Mouse (Mus musculus) forebrain, postnatal 0 days (tissue): ENCODE results near the gene Cacna1h. TPM values are rescaled to one million over a fixed set of nuclear protein-coding genes. Genes with fewer than 3 reads are reported as not detected.

Experiments
- ATAC-seq: fragments of 200-750 bp; cut with Nextera tagmentation; 2 replicates; pipeline ENCODE4 v1.8.0; 2017; ENCODE audit warnings: mild to moderate bottlenecking, moderate library complexity
- DNase-seq: peaks from one replicate; pipeline ENCODE4 v3.0.0-alpha.2; 2015
- H3K27ac ChIP-seq: fragments of 300-500 bp; sonication (generic); 2 replicates; pipeline ENCODE4 v1.5.1; 2014; ENCODE audit warnings: low read depth, mild to moderate bottlenecking, antibody characterized with exemption, low read length, moderate library complexity, mixed read lengths
- H3K27me3 ChIP-seq: fragments of 300-500 bp; sonication (generic); 2 replicates; pipeline ENCODE4 v1.6.1; 2014; ENCODE audit warnings: mild to moderate bottlenecking, low read length, mixed read lengths; ENCODE audit not compliant: insufficient read depth
- H3K36me3 ChIP-seq: fragments of 300-500 bp; sonication (generic); 2 replicates; pipeline ENCODE4 v1.6.1; 2014; ENCODE audit warnings: mild to moderate bottlenecking, moderate library complexity; ENCODE audit not compliant: insufficient read depth
- H3K4me1 ChIP-seq: fragments of 300-500 bp; sonication (generic); 2 replicates; pipeline ENCODE4 v1.6.1; 2014; ENCODE audit warnings: antibody characterized with exemption; ENCODE audit not compliant: insufficient read depth
- H3K4me2 ChIP-seq: fragments of 300-500 bp; sonication (generic); 2 replicates; pipeline ENCODE4 v1.6.1; 2014; ENCODE audit warnings: low read depth, mild to moderate bottlenecking, moderate library complexity
- H3K4me3 ChIP-seq: fragments of 300-500 bp; sonication (generic); 2 replicates; pipeline ENCODE4 v1.5.1; 2014; ENCODE audit warnings: low read depth, low read length, mixed read lengths
- H3K9ac ChIP-seq: fragments of 300-500 bp; sonication (generic); 2 replicates; pipeline ENCODE4 v1.6.1; 2014; ENCODE audit warnings: mild to moderate bottlenecking
- H3K9me3 ChIP-seq: fragments of 300-500 bp; sonication (generic); 2 replicates; pipeline ENCODE4 v1.6.1; 2016; ENCODE audit warnings: low read length
- CTCF ChIP-seq: sonication (generic); IDR thresholded peaks from 2 replicates; pipeline ENCODE4 v1.5.1; 2016; ENCODE audit warnings: antibody characterized with exemption, control low read depth, low read depth
- WGBS: fragments of 180-500 bp; shearing (Covaris S2); extraction: QIAGEN DNeasy Blood & Tissue Kit; methylation state at CpG from one replicate; pipeline ENCODE4 v1.1.7; 2014; 5-methylcytosine and 5-hydroxymethylcytosine counted together
- polyA plus RNA-seq: library from polyadenylated mRNA; unstranded; fragments of >200 nt; fragmentation: Nextera tagmentation; extraction: Ambion mirVana; gene quantifications from 2 replicates; pipeline ENCODE4 v1.2.1, GENCODE M21; 2015
- total RNA-seq: library from RNA; depleted of rRNA; stranded (reverse); fragments of >200 nt; gene quantifications from 2 replicates; pipeline ENCODE4 v1.2.3, GENCODE M21; 2014; rRNA removed

Gene Cacna1h
- total RNA-seq: 101 and 149 TPM in 2 replicates
- 6.2 and 8.1 TPM in 2 replicates for polyA plus RNA-seq

GRCm38 (mm10) chr17:25433617-25434606 is at the start of gene Cacna1h:
Gene Cacna1h, minus strand, starts transcription at chr17:25433783.
- ATAC-seq: peak; percentile 88
- H3K4me3 ChIP-seq: peak within 1 kb of the TSS; percentile 84
- no peaks in the 10 kb centered on the region for H3K27me3 ChIP-seq
- H3K4me1 ChIP-seq: peaks cover 7% of the 10 kb centered on the region
- no peaks in the 10 kb centered on the region for H3K9me3 ChIP-seq
- TF ChIP-seq CTCF: peak; percentile 84
- peak within 1 kb of the TSS; percentile 78 for H3K4me2 ChIP-seq
- DNase-seq: peak; percentile 92
- H3K27ac ChIP-seq: peak within 1 kb of the TSS; percentile 84
- H3K36me3 ChIP-seq: no peaks in the 10 kb centered on the region
- H3K9ac ChIP-seq: peak within 1 kb of the TSS; percentile 86
- 5% methylated on average over 62 of the region's 103 CpGs for WGBS

GRCm38 (mm10) chr17:25482092-25482491 is 48.5 kb upstream of the Cacna1h start:
- H3K4me1 ChIP-seq: no peaks in the 10 kb centered on the region
- no peak overlapping the region for H3K4me2 ChIP-seq
- H3K4me3 ChIP-seq: no peak overlapping the region
- no peaks in the 10 kb centered on the region for H3K27me3 ChIP-seq
- no peak for DNase-seq
- H3K9me3 ChIP-seq: no peaks in the 10 kb centered on the region
- H3K36me3 ChIP-seq: no peaks in the 10 kb centered on the region
- no peak overlapping the region for H3K9ac ChIP-seq
- TF ChIP-seq CTCF: no peak
- ATAC-seq: no peak
- 77% methylated on average over 6 of the region's 6 CpGs for WGBS
- no peak overlapping the region for H3K27ac ChIP-seq

- no peaks in the 10 kb centered on the region for H3K27me3 ChIP-seq
- no peak overlapping the region for H3K27ac ChIP-seq
- no peak overlapping the region for H3K9ac ChIP-seq
- TF ChIP-seq CTCF: no peak
- ATAC-seq (no peak), DNase-seq (no peak)
- no peaks in the 10 kb centered on the region for H3K36me3 ChIP-seq
- no peaks in the 10 kb centered on the region for H3K9me3 ChIP-seq
- no peaks in the 10 kb centered on the region for H3K4me1 ChIP-seq
- 71% methylated on average over 4 of the region's 4 CpGs for WGBS
- H3K4me2 ChIP-seq: no peak overlapping the region
- H3K4me3 ChIP-seq: no peak overlapping the region
These were observed 47.2 kb upstream of the Cacna1h start for GRCm38 (mm10) chr17:25480820-25481219.

GRCm38 (mm10) chr17:25480152-25480551 is 46.6 kb upstream of the Cacna1h start:
- Histone ChIP-seq H3K9me3 (no peaks in the 10 kb centered on the region), H3K4me3 (no peak overlapping the region), H3K9ac (no peak overlapping the region), H3K4me2 (no peak overlapping the region), H3K27ac (no peak overlapping the region), H3K27me3 (no peaks in the 10 kb centered on the region), H3K4me1 (no peaks in the 10 kb centered on the region), H3K36me3 (no peaks in the 10 kb centered on the region)
- WGBS: 46% methylated on average over 8 of the region's 8 CpGs
- TF ChIP-seq CTCF: no peak
- ATAC-seq (no peak), DNase-seq (no peak)

GRCm38 (mm10) chr17:25475946-25476744 is 42.6 kb upstream of the Cacna1h start:
- peak; percentile 96 for TF ChIP-seq CTCF
- peak; percentile 49 for ATAC-seq
- peaks cover 8% of the 10 kb centered on the region; the same call in 1 of the 2 replicates for H3K4me1 ChIP-seq
- no peak overlapping the region for H3K9ac ChIP-seq
- H3K4me2 ChIP-seq: no peak overlapping the region
- no peaks in the 10 kb centered on the region for H3K36me3 ChIP-seq
- DNase-seq: peak; percentile 91
- peaks cover 3% of the 10 kb centered on the region for H3K27me3 ChIP-seq
- 27% methylated on average over 19 of the region's 19 CpGs for WGBS
- no peaks in the 10 kb centered on the region for H3K9me3 ChIP-seq
- H3K4me3 ChIP-seq: no peak overlapping the region
- H3K27ac ChIP-seq: no peak overlapping the region

GRCm38 (mm10) chr17:25474330-25475077 is 40.9 kb upstream of the Cacna1h start:
- TF ChIP-seq CTCF: peak; percentile 78
- Histone ChIP-seq H3K9me3 (no peaks in the 10 kb centered on the region), H3K27ac (no peak overlapping the region), H3K4me3 (peak overlapping the region; percentile 40), H3K4me1 (peaks cover 8% of the 10 kb centered on the region; the same call in 1 of the 2 replicates), H3K9ac (peak overlapping the region; percentile 22), H3K27me3 (peaks cover 3% of the 10 kb centered on the region), H3K4me2 (peak overlapping the region; percentile 77), H3K36me3 (no peaks in the 10 kb centered on the region)
- 3% methylated on average over 38 of the region's 38 CpGs for WGBS
- DNase-seq: peak; percentile 67
- ATAC-seq: peak; percentile 58
